Mouse (Mus musculus): Measurements from ENCODE around the gene Olfr111. TPM values are rescaled to one million over a fixed set of nuclear protein-coding genes. Genes with fewer than 3 reads are reported as not detected.
"Not testable (repeated sequence)": the region's sequence is repeated elsewhere in the genome, so short reads cannot be mapped to it uniquely, and the experiment has no call there.

Olfr111 gene
- not detected in 2 replicates for polyA plus RNA-seq (2015; fragmentation: Nextera tagmentation; extraction: Ambion mirVana)

GRCm38 (mm10) chr17:37507730-37508129 is at the start of gene Olfr111:
Gene Olfr111, plus strand, starts transcription at chr17:37508030.
- Histone ChIP-seq H3K4me1 (replicated peaks; ENCODE audit: control insufficient read depth, insufficient read depth) (no peaks in the 10 kb centered on the region), H3K4me2 (replicated peaks; ENCODE audit: low read depth) (no peak within 1 kb of the TSS), H3K9ac (ENCODE audit: low read length) (no peak within 1 kb of the TSS), H3K27me3 (ENCODE audit: control insufficient read depth, insufficient read depth, low read length) (no peaks in the 10 kb centered on the region), H3K36me3 (ENCODE audit: control insufficient read depth, insufficient read depth, low read length) (no peaks in the 10 kb centered on the region), H3K9me3 (ENCODE audit: control insufficient read depth, low read length) (no peaks in the 10 kb centered on the region), H3K27ac (replicated peaks) (no peak within 1 kb of the TSS), H3K4me3 (ENCODE audit: low read depth, low read length) (no peak within 1 kb of the TSS)
- TF ChIP-seq CTCF (IDR thresholded peaks at IDR 0.05; ENCODE audit: low read depth): no peak
- no peak for TF ChIP-seq EP300 (optimal IDR thresholded peaks at IDR 0.05)
- ATAC-seq (ENCODE audit: low FRiP score, low TSS enrichment) (no peak), DNase-seq (ENCODE audit: low spot score) (no peak)
- 80% methylated on average over 4 of the region's 4 CpGs for WGBS

GRCm38 (mm10) chr17:37458616-37459015 is 49.2 kb upstream of the Olfr111 start, which contains the start of gene Olfr109:
Gene Olfr109, plus strand, starts transcription at chr17:37458916.
- Histone ChIP-seq H3K9ac (ENCODE audit: low read length) (no peak within 1 kb of the TSS), H3K27ac (replicated peaks) (no peak within 1 kb of the TSS), H3K4me1 (replicated peaks; ENCODE audit: control insufficient read depth, insufficient read depth) (no peaks in the 10 kb centered on the region), H3K9me3 (ENCODE audit: control insufficient read depth, low read length) (no peaks in the 10 kb centered on the region), H3K4me3 (ENCODE audit: low read depth, low read length) (no peak within 1 kb of the TSS), H3K36me3 (ENCODE audit: control insufficient read depth, insufficient read depth, low read length) (no peaks in the 10 kb centered on the region), H3K27me3 (ENCODE audit: control insufficient read depth, insufficient read depth, low read length) (no peaks in the 10 kb centered on the region), H3K4me2 (replicated peaks; ENCODE audit: low read depth) (no peak within 1 kb of the TSS)
- 88% methylated on average over 1 of the region's 1 CpGs for WGBS
- ATAC-seq (ENCODE audit: low FRiP score, low TSS enrichment) (no peak), DNase-seq (ENCODE audit: low spot score) (no peak)
- TF ChIP-seq EP300 (optimal IDR thresholded peaks at IDR 0.05) (no peak), CTCF (IDR thresholded peaks at IDR 0.05; ENCODE audit: low read depth) (no peak)

DNA sequence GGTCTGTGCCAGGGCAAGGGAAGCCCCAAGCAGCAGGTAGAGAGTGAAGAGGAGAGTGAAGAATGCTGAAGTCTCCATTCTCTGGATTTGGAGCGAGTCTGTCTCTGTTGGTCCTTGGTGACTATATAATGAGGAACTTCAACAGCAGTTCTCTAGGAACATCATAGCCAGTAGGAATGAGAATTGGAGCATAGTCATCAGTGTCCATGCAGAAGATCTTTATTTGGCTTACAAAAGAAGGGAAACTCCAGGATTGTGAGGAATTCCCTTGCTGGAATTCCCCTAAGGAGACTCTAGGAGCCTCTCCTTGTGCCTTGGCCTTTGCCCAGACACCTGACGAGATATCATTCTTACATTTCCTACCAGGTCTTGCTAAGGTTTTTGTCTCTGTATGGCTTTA is 24.4 kb upstream of the Olfr111 start, which contains the start of gene H2-M2:
H2-M2 (minus strand) TSS at position 101 of the 400 bp plus-strand sequence.
- Histone ChIP-seq H3K27me3 (ENCODE audit: control insufficient read depth, insufficient read depth, low read length) (no peaks in the 10 kb centered on the region), H3K27ac (replicated peaks) (no peak within 1 kb of the TSS), H3K4me2 (replicated peaks; ENCODE audit: low read depth) (no peak within 1 kb of the TSS), H3K4me1 (replicated peaks; ENCODE audit: control insufficient read depth, insufficient read depth) (no peaks in the 10 kb centered on the region), H3K36me3 (ENCODE audit: control insufficient read depth, insufficient read depth, low read length) (no peaks in the 10 kb centered on the region), H3K9me3 (ENCODE audit: control insufficient read depth, low read length) (no peaks in the 10 kb centered on the region), H3K4me3 (ENCODE audit: low read depth, low read length) (no peak within 1 kb of the TSS), H3K9ac (ENCODE audit: low read length) (no peak within 1 kb of the TSS)
- TF ChIP-seq CTCF (IDR thresholded peaks at IDR 0.05; ENCODE audit: low read depth): no peak
- TF ChIP-seq EP300 (optimal IDR thresholded peaks at IDR 0.05): no peak
- ATAC-seq (ENCODE audit: low FRiP score, low TSS enrichment) (no peak), DNase-seq (ENCODE audit: low spot score) (no peak)
- WGBS: 68% methylated on average over 2 of the region's 2 CpGs

DNA sequence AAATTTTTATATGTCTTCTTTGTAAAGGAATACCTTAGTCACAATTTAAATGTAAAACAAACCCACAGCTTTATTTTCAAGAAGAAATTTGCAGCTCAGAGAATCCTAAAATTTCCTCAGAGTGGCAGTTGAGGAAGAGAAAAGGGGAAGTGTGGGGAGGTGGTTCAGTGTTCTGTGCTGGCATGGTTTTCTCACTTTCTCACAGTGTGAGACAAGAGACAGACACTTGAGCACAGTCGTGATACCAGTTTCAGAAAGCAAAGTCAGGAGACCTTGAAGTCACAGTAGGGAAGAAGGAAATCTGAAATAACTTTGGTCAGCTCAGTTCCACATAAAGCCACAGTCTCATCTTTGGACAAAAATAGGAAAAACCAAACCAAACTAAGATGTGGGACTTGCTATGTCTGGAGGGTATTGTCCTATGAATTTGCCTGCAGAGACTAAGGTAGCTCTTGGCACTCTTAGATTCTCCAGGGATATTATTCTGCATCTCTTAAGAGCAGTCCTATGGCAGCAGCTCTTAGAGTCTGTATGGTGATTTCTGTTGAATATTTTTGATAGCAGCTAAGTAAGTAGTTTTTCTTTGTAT is 15.8 kb upstream of the Olfr111 start, which contains the start of gene Olfr110:
Olfr110 (plus strand) TSS at position 539 of the 589 bp plus-strand sequence.
- no peaks in the 10 kb centered on the region for H3K27me3 ChIP-seq (ENCODE audit: control insufficient read depth, insufficient read depth, low read length)
- H3K9me3 ChIP-seq (ENCODE audit: control insufficient read depth, low read length): no peaks in the 10 kb centered on the region
- no peaks in the 10 kb centered on the region for H3K4me1 ChIP-seq (replicated peaks; ENCODE audit: control insufficient read depth, insufficient read depth)
- DNase-seq (ENCODE audit: low spot score) (no peak), ATAC-seq (ENCODE audit: low FRiP score, low TSS enrichment) (no peak)
- H3K36me3 ChIP-seq (ENCODE audit: control insufficient read depth, insufficient read depth, low read length): no peaks in the 10 kb centered on the region
- 37% methylated on average over 1 of the region's 1 CpGs for WGBS
- H3K27ac ChIP-seq (replicated peaks): no peak within 1 kb of the TSS
- no peak within 1 kb of the TSS for H3K4me3 ChIP-seq (ENCODE audit: low read depth, low read length)
- H3K9ac ChIP-seq (ENCODE audit: low read length): no peak within 1 kb of the TSS
- TF ChIP-seq CTCF (IDR thresholded peaks at IDR 0.05; ENCODE audit: low read depth) (no peak), EP300 (optimal IDR thresholded peaks at IDR 0.05) (no peak)
- H3K4me2 ChIP-seq (replicated peaks; ENCODE audit: low read depth): no peak within 1 kb of the TSS

- H3K36me3 ChIP-seq (ENCODE audit: control insufficient read depth, insufficient read depth, low read length); H3K27me3 ChIP-seq (ENCODE audit: control insufficient read depth, insufficient read depth, low read length); H3K4me1 ChIP-seq (replicated peaks; ENCODE audit: control insufficient read depth, insufficient read depth); H3K9me3 ChIP-seq (ENCODE audit: control insufficient read depth, low read length); DNase-seq (ENCODE audit: low spot score); H3K27ac ChIP-seq (replicated peaks); H3K4me2 ChIP-seq (replicated peaks; ENCODE audit: low read depth); H3K9ac ChIP-seq (ENCODE audit: low read length); H3K4me3 ChIP-seq (ENCODE audit: low read depth, low read length); ATAC-seq (ENCODE audit: low FRiP score, low TSS enrichment): not testable (repeated sequence)
These were observed 16.8 kb downstream of the Olfr111 start for GRCm38 (mm10) chr17:37524612-37525011.

- not testable (repeated sequence) for DNase-seq (ENCODE audit: low spot score)
These were observed 17.6 kb downstream of the Olfr111 start for GRCm38 (mm10) chr17:37525427-37525826.

More at GRCm38 (mm10) chr17:37525427-37525826, 17.6 kb downstream of the Olfr111 start:
- not testable (repeated sequence) for H3K4me1 ChIP-seq (replicated peaks; ENCODE audit: control insufficient read depth, insufficient read depth); H3K4me3 ChIP-seq (ENCODE audit: low read depth, low read length); H3K27ac ChIP-seq (replicated peaks); H3K4me2 ChIP-seq (replicated peaks; ENCODE audit: low read depth); H3K27me3 ChIP-seq (ENCODE audit: control insufficient read depth, insufficient read depth, low read length); H3K9ac ChIP-seq (ENCODE audit: low read length); ATAC-seq (ENCODE audit: low FRiP score, low TSS enrichment); H3K9me3 ChIP-seq (ENCODE audit: control insufficient read depth, low read length); H3K36me3 ChIP-seq (ENCODE audit: control insufficient read depth, insufficient read depth, low read length)
- WGBS: 85% methylated on average over 1 of the region's 1 CpGs

Data from stomach, postnatal 0 days (tissue).